Mouse (Mus musculus): ENCODE data around the gene Nlk. TPM values are rescaled to one million over a fixed set of nuclear protein-coding genes. Genes with fewer than 3 reads are reported as not detected.
A peak's percentile ranks its signal among the peaks of the same experiment; 100 is the strongest.

Gene Nlk
- total RNA-seq (2021), result 10 to 100 TPM; 38.3 to 41.4 TPM
- long read RNA-seq, experiment 1, full-length matches to known transcripts, result 4 of 10 reads
- long read RNA-seq, experiment 1, partial matches to known transcripts, result 1 of 10 reads
- long read RNA-seq, experiment 1, other reads (novel, unspliced or antisense), result 5 of 10 reads
- long read RNA-seq, experiment 2, full-length matches to known transcripts, result 6 of 8 reads
- long read RNA-seq, experiment 2, partial matches to known transcripts, result 0 of 8 reads
- long read RNA-seq, experiment 2, other reads (novel, unspliced or antisense), result 2 of 8 reads

DNA sequence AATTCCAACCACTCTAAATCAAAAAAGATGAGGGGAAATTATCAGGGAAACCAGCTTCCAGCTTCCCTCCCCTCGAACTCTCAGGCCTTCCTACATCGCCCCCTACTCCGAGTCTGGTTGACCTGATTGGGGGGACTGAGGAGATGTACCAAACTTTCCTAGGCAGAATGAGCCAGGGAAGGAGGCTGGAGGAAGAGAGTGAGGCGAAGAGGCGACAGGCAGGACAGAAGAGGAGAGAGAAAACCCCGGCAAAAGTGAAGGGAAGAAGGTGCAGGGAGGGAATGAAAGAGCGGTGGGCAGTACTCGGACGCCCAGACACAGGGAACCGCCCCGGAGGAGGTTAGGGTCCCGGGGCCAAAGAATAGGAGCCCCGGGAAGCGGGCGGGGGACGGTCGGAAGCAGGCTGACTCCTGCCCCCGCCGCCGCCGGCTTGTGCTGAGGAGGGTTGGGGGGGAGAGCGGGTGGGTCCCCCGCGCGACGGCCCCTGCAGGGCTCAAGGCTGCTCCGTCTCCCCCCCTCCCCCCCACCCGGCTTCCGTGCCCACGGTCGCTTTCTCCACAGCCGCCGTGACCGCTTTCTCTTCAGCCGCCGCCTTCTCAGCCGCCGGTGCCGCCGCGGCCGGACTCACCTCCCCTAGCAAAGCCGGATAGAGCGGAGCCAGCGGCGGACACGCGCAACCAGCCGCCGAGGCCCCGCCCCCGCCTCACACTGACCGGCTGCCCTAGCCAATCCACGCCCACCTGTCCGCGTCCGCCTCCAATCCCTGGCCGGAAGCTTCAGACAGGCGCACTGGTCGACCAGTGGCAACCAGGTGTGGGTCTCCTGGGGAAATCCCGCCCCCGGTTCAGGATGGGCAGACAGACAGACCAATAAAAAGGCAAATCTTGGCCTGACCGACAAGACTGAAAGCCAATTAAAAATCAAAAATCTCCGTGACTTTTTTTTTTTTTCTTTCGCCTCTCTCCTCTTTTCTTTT is at the start of gene Nlk:
Nlk (minus strand) TSS at position 597 of the 976 bp plus-strand sequence.
- peak; percentile 98 to 100 for DNase-seq (ENCODE audit: low spot score in 2 of 2)

GRCm38 (mm10) chr11:78746264-78746663 is 49.1 kb upstream of the Nlk start:
- DNase-seq (ENCODE audit: low spot score in 2 of 2), result no peak

- DNase-seq (ENCODE audit: low spot score in 2 of 2), result no peak
Observed at GRCm38 (mm10) chr11:78745475-78745874, 48.3 kb upstream of the Nlk start.

- no peak for DNase-seq (ENCODE audit: low spot score in 2 of 2)
Observed at GRCm38 (mm10) chr11:78742461-78742860, 45.3 kb upstream of the Nlk start.

GRCm38 (mm10) chr11:78741958-78742357 is 44.8 kb upstream of the Nlk start:
- DNase-seq (ENCODE audit: low spot score in 2 of 2), result no peak

DNA sequence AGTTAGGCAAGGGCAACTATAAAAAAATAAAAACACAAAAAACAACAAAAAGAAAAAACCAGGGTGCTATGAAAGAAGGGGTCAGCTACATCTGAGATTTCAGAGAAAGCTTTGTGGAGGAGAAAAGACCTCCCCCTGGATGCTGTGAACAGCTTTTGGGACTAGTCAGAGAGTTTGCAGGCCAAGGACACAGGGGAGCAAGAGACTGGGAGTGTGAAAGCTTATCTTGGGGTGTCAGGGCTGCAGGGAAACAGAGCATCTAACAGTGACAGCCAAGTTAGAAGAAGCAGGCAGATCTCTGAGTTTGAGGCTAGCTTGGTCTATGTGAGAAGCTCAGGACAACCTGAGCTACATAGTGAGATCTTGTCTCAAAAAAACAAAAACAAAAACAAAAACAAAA is 42.2 kb upstream of the Nlk start:
- DNase-seq (ENCODE audit: low spot score in 2 of 2), result no peak

GRCm38 (mm10) chr11:78736877-78737408 is 39.8 kb upstream of the Nlk start:
- DNase-seq (ENCODE audit: low spot score in 2 of 2), result no peak

DNA sequence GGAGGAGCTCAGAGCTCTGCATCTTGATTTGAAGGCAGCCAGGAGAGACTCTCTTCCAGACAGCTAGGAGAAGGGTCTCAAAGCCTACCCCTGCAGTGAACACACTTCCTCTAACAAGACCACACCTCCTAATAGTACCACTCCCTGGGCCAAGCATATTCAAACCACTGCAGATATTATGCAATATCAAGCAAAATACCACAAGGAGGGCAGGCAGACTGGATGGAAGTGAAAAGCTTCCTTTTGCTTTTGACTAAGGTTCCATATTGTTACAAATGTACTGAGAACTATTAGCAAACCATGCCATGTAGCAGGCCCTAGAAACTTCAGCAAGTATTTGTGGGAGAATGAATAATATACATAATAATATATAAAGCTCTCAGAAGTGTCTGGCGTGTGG is 38.0 kb upstream of the Nlk start:
- no peak for DNase-seq (ENCODE audit: low spot score in 2 of 2)

- no peak for DNase-seq (ENCODE audit: low spot score in 2 of 2)
Observed at GRCm38 (mm10) chr11:78732619-78733018, 35.4 kb upstream of the Nlk start.

DNA sequence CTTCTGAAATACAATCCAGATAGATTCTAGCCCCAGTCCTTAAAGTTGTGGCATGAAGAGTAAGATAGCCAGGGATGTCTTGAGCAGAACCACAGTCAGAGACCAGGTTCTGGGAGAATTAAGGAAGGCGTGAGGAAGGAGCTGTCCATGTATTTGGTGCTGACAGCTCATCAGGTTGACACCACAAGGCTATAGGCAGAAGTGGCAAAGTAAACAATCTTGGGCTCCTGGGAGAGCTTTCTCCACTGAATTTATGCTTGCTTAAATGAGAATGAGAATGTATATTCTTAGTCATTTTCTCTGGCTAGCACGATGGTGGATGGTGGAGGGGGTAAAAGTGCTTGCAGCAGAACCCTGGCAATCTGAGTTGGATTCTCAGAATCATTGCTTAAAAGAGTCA is 33.7 kb upstream of the Nlk start:
- no peak for DNase-seq (ENCODE audit: low spot score in 2 of 2)

- DNase-seq (ENCODE audit: low spot score in 2 of 2), result no peak
Observed at GRCm38 (mm10) chr11:78728041-78728440, 30.9 kb upstream of the Nlk start.

DNA sequence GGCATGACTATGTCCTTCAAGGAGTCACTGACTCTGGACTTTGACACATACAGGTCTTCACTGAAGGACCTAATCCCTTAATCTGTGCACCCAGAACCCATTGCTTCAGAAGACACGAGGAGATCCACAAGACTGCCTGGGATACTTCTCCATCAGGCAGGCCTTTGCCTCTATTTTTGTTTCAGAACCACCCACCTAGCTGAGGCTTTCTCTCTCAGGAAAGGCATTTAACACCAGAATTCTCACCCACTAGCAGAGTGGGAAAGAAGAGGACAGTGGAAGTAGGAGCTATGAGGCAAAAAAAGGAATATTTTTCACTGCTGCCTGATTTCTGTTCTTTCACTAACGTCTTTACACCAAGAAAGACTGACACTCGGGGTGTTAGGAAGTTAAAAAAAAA is 29.2 kb upstream of the Nlk start:
- no peak for DNase-seq (ENCODE audit: low spot score in 2 of 2)

DNA sequence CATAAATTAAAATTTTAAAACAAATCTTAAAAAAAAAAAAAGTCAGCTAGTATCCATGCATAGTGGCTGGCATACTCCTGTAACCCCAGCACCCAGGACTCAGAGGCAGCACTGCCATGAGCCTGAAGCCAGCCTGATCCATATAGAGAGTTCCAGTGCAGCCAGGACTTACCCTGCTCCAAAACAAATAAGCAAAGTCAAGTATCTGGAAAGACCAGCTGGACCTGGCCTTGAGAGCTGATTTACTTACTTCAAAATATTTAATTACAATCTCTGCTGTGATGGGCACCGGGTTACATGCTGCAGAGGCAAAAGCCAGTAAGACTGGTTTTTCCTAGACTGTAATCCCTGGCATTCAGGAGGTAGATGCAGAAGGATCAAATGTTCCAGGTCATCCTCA is 27.6 kb upstream of the Nlk start:
- DNase-seq (ENCODE audit: low spot score in 2 of 2), result no peak

GRCm38 (mm10) chr11:78721419-78721818 is 24.2 kb upstream of the Nlk start:
- no peak for DNase-seq (ENCODE audit: low spot score in 2 of 2)

DNA sequence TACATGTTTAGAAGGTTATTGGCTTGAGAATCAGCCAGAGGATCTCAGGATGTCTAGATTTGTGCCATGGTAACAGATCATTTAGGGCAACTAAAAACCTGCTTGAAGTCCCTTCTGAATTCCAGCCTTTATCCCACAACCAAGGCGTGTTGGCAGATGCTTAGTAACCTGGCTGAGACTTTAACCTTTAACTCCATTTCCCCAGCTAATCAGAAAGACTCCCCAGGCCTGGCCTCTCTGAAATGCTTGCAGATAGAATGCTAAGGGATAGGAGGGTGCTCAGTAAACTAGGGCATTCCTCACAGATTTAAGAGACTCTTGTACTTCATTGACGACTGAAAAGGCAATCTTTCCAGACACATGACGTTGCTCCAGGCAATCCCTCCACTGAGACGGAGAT is 20.5 kb upstream of the Nlk start:
- no peak for DNase-seq (ENCODE audit: low spot score in 2 of 2)

- no peak for DNase-seq (ENCODE audit: low spot score in 2 of 2)
Observed at GRCm38 (mm10) chr11:78708642-78709041, 11.5 kb upstream of the Nlk start.

- DNase-seq (ENCODE audit: low spot score in 2 of 2), result no peak
Observed at GRCm38 (mm10) chr11:78706026-78706425, 8.9 kb upstream of the Nlk start.

DNA sequence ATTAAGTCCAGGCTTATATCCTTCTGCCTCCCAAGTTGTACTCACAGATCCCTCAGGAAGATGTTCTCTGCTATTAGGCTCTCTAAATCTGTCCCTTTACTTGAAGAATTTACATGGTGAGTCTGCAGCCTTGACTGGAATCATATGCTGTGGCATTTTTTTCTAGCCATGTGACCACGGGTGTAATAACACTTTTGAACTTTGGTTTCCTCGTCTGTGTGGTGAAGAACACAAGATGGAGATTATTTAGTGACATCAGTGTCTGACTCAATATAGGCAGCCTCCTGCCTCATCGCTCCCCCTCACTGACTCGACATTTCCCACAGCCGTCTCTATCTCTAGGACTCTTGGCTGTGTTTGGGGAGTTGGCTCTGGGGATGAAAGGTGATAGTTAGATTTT is 5.9 kb upstream of the Nlk start:
- DNase-seq (ENCODE audit: low spot score in 2 of 2), result no peak

DNA sequence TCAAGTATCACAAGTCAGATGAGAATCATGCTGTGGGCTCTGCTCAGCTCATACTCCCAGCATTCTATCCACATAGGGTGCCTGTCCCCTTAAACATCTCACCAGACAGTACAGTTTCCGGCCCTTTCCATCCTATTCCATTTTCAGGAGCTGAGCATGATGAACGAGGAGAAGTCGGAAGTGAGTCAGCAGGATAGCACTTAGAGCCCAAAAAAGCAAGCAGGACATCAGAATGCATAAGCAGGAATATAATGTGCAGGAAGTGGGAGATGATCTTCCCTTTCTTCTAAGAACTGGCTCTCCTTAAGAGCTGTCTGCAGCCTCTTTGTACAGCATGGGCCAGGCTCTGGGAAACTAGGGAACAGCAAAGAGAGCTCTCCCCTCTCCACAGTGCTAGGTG is 5.1 kb upstream of the Nlk start:
- DNase-seq (ENCODE audit: low spot score in 2 of 2), result no peak

- DNase-seq (ENCODE audit: low spot score in 2 of 2), result peak; percentile 84 to 96
Observed at GRCm38 (mm10) chr11:78697753-78698171, 589 bp upstream of the Nlk start.

DNA sequence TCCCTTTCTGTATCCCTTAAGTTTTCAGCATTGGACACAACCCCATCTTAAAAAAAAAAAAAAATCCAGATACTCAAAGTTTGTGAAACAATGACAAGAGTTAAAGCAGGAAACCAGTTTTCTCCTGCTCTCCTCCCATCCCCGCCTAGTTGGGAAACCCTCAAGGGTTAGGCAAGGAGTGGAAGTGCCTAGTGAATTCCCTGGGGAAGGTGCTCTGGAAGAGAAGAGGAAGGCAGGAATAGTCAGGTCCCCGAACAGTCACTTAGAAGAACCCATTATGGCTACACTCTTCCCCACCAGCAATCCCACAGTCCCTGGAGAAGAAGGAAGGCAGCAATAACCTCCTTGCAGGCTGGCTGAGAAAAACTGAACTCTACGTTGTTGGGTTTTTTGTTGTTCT is 2.9 kb downstream of the Nlk start:
- no peak for DNase-seq (ENCODE audit: low spot score in 2 of 2)

GRCm38 (mm10) chr11:78693307-78693706 is 3.9 kb downstream of the Nlk start:
- no peak for DNase-seq (ENCODE audit: low spot score in 2 of 2)
